Mouse (Mus musculus): Measurements from ENCODE around the gene Nox3. TPM values are rescaled to one million over a fixed set of nuclear protein-coding genes. Genes with fewer than 3 reads are reported as not detected.

Gene Nox3
- polyA plus RNA-seq (2012; rRNA removed): not detected in 2 replicates

- no peak for DNase-seq (ENCODE audit: low spot score)
Observed at GRCm38 (mm10) chr17:3696161-3696560, at the start of gene Nox3. Gene Nox3, minus strand, starts transcription at chr17:3696261.

GRCm38 (mm10) chr17:3744402-3744801 lies 48.3 kb upstream of the Nox3 start:
- DNase-seq (ENCODE audit: low spot score): no peak

GRCm38 (mm10) chr17:3736936-3737335 lies 40.9 kb upstream of the Nox3 start:
- DNase-seq (ENCODE audit: low spot score): no peak

GRCm38 (mm10) chr17:3734286-3734685 lies 38.2 kb upstream of the Nox3 start:
- no peak for DNase-seq (ENCODE audit: low spot score)

GRCm38 (mm10) chr17:3705350-3705930 lies 9.4 kb upstream of the Nox3 start:
- no peak for DNase-seq (ENCODE audit: low spot score)

GRCm38 (mm10) chr17:3702320-3702719 lies 6.3 kb upstream of the Nox3 start:
- DNase-seq (ENCODE audit: low spot score): no peak

- no peak for DNase-seq (ENCODE audit: low spot score)
Observed at GRCm38 (mm10) chr17:3692817-3693216, 3.2 kb downstream of the Nox3 start.

- DNase-seq (ENCODE audit: low spot score): no peak
Observed at GRCm38 (mm10) chr17:3690499-3691258, 5.4 kb downstream of the Nox3 start.

- no peak for DNase-seq (ENCODE audit: low spot score)
Observed at GRCm38 (mm10) chr17:3683662-3684061, 12.4 kb downstream of the Nox3 start.

GRCm38 (mm10) chr17:3669226-3669625 lies 26.8 kb downstream of the Nox3 start:
- DNase-seq (ENCODE audit: low spot score): no peak

- no peak for DNase-seq (ENCODE audit: low spot score)
Observed at GRCm38 (mm10) chr17:3667287-3667686, 28.8 kb downstream of the Nox3 start.

- no peak for DNase-seq (ENCODE audit: low spot score)
Observed at GRCm38 (mm10) chr17:3665321-3665720, 30.7 kb downstream of the Nox3 start.

GRCm38 (mm10) chr17:3659497-3659896 lies 36.6 kb downstream of the Nox3 start:
- DNase-seq (ENCODE audit: low spot score): no peak

- DNase-seq (ENCODE audit: low spot score): no peak
Observed at GRCm38 (mm10) chr17:3650377-3650776, 45.7 kb downstream of the Nox3 start.

GRCm38 (mm10) chr17:3643582-3643981 lies 52.5 kb downstream of the Nox3 start:
- no peak for DNase-seq (ENCODE audit: low spot score)

GRCm38 (mm10) chr17:3641456-3641855 lies 54.6 kb downstream of the Nox3 start:
- DNase-seq (ENCODE audit: low spot score): no peak

GRCm38 (mm10) chr17:3638757-3639156 lies 57.3 kb downstream of the Nox3 start:
- no peak for DNase-seq (ENCODE audit: low spot score)

- DNase-seq (ENCODE audit: low spot score): no peak
Observed at GRCm38 (mm10) chr17:3632501-3632900, 63.6 kb downstream of the Nox3 start.

- no peak for DNase-seq (ENCODE audit: low spot score)
Observed at GRCm38 (mm10) chr17:3616329-3617216, 79.5 kb downstream of the Nox3 start.

- DNase-seq (ENCODE audit: low spot score): no peak
Observed at GRCm38 (mm10) chr17:3615553-3615952, 80.5 kb downstream of the Nox3 start.

- DNase-seq (ENCODE audit: low spot score): no peak
Observed at GRCm38 (mm10) chr17:3611781-3612075, 84.3 kb downstream of the Nox3 start.

GRCm38 (mm10) chr17:3610928-3611780 lies 84.9 kb downstream of the Nox3 start:
- DNase-seq (ENCODE audit: low spot score): no peak
